Mouse (Mus musculus): ENCODE measurements around the gene Ryr1. TPM values are rescaled to one million over a fixed set of nuclear protein-coding genes. Genes with fewer than 3 reads are reported as not detected.

Ryr1 gene
- polyA plus RNA-seq, 1 experiment from 2014 or later = 0.03 TPM

DNA sequence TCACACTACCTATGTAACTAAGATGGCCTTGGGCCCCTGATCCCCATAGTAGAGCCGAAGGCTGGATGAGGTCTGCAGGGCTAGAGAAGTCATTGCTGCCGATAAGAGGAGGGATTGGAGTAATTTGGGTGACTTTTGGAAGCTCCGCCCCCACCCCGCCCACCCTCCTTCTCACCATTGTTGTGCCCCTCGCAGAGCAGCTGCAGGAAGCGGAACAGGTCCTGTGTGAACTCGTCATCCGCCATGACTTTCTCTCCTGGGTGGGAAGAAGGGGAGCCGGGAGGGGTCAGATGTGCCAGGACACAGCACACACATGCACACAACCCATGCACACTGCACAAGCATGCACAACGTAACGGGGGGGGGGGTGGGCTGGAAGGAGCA, 81.3 kb downstream of the Ryr1 start:
- WGBS (ENCODE audit: missing documents) = 34% methylated on average over 10 of the region's 11 CpGs
- Histone ChIP-seq H3K36me3 (ENCODE audit: inconsistent target) (no peaks in the 10 kb centered on the region), H3K79me2 (ENCODE audit: inconsistent target) (no peaks in the 10 kb centered on the region), H3K27ac (peak overlapping the region; percentile 62), H3K4me3 (ENCODE audit: inconsistent target) (no peak overlapping the region)

DNA sequence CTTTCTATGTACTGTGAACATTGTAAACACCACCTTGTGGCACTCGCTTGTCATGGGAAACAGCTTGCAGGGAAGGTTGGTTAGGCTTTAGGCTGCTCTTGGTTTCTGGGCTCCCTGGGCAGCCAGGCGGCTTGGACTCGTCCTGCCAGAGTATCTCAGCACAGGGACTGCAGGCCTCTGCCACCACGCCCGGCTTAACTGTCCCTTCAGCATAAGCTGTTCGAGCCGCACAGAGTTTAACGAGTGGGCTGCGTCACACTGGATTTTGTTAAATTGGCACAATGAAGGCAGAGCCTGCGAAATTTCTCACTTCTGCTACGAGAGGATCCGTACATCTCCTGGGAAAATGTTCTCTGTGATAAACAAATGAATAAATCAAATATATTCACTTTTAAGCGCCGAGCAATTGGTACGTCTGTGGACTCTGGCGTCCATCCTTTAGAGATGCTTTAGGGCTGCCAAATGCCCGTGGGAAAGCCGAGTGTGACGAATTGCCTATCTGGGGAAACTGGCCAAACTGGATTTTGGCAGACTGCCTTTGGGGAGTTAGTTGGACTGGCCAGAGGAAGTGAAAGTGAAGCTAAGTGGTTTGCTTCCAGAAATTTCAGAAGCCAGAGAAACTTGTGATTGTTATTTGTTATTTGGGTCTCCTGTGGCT, 81.8 kb downstream of the Ryr1 start:
- H3K36me3 ChIP-seq (ENCODE audit: inconsistent target) = no peaks in the 10 kb centered on the region
- H3K27ac ChIP-seq = peak overlapping the region; percentile 62
- no peak overlapping the region for H3K4me3 ChIP-seq (ENCODE audit: inconsistent target)
- 37% methylated on average over 18 of the region's 19 CpGs for WGBS (ENCODE audit: missing documents)
- no peaks in the 10 kb centered on the region for H3K79me2 ChIP-seq (ENCODE audit: inconsistent target)

- H3K27ac ChIP-seq = no peak overlapping the region
- no peaks in the 10 kb centered on the region for H3K36me3 ChIP-seq (ENCODE audit: inconsistent target)
- WGBS (ENCODE audit: missing documents) = 89% methylated on average over 5 of the region's 5 CpGs
- no peaks in the 10 kb centered on the region for H3K79me2 ChIP-seq (ENCODE audit: inconsistent target)
- H3K4me3 ChIP-seq (ENCODE audit: inconsistent target) = no peak overlapping the region
Measured at GRCm38 (mm10) chr7:29041194-29041593, 83.8 kb downstream of the Ryr1 start.

- Histone ChIP-seq H3K79me2 (ENCODE audit: inconsistent target) (no peaks in the 10 kb centered on the region), H3K27ac (no peak overlapping the region), H3K4me3 (ENCODE audit: inconsistent target) (no peak overlapping the region), H3K36me3 (ENCODE audit: inconsistent target) (no peaks in the 10 kb centered on the region)
- 3% methylated on average over 26 of the region's 26 CpGs for WGBS (ENCODE audit: missing documents)
Measured at GRCm38 (mm10) chr7:29039985-29040661, 84.9 kb downstream of the Ryr1 start.

DNA sequence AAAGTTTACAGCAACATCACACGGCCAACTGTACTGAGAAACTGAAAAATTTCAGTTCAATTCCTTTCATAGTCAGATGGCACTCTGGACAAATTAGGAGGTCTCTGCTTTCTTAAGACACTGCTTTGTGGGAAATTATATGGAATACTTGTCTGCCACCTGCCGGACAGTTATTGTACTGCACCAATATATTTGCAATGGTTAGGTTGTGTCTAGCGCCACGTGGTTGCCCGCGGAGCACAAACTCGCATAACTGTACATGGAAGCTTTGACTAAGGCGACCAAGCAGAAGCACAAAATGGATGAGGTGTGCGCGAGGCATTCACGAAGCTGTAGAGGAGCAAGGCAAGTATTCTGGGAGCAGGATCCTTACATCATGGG, 85.4 kb downstream of the Ryr1 start:
- H3K27ac ChIP-seq = no peak overlapping the region
- H3K79me2 ChIP-seq (ENCODE audit: inconsistent target) = no peaks in the 10 kb centered on the region
- WGBS (ENCODE audit: missing documents) = 2% methylated on average over 11 of the region's 11 CpGs
- no peaks in the 10 kb centered on the region for H3K36me3 ChIP-seq (ENCODE audit: inconsistent target)
- no peak overlapping the region for H3K4me3 ChIP-seq (ENCODE audit: inconsistent target)

- H3K36me3 ChIP-seq (ENCODE audit: inconsistent target) = no peaks in the 10 kb centered on the region
- 88% methylated on average over 6 of the region's 6 CpGs for WGBS (ENCODE audit: missing documents)
- H3K27ac ChIP-seq = no peak overlapping the region
- no peak overlapping the region for H3K4me3 ChIP-seq (ENCODE audit: inconsistent target)
- H3K79me2 ChIP-seq (ENCODE audit: inconsistent target) = no peaks in the 10 kb centered on the region
Measured at GRCm38 (mm10) chr7:29037261-29037660, 87.7 kb downstream of the Ryr1 start.

GRCm38 (mm10) chr7:29032685-29033084, 92.3 kb downstream of the Ryr1 start:
- Histone ChIP-seq H3K4me3 (ENCODE audit: inconsistent target) (no peak overlapping the region), H3K36me3 (ENCODE audit: inconsistent target) (no peaks in the 10 kb centered on the region), H3K79me2 (ENCODE audit: inconsistent target) (no peaks in the 10 kb centered on the region), H3K27ac (no peak overlapping the region)
- 92% methylated on average over 5 of the region's 5 CpGs for WGBS (ENCODE audit: missing documents)

GRCm38 (mm10) chr7:29031641-29032040, 93.3 kb downstream of the Ryr1 start:
- 81% methylated on average over 10 of the region's 10 CpGs for WGBS (ENCODE audit: missing documents)
- Histone ChIP-seq H3K79me2 (ENCODE audit: inconsistent target) (no peaks in the 10 kb centered on the region), H3K27ac (no peak overlapping the region), H3K4me3 (ENCODE audit: inconsistent target) (no peak overlapping the region), H3K36me3 (ENCODE audit: inconsistent target) (no peaks in the 10 kb centered on the region)

- Histone ChIP-seq H3K79me2 (ENCODE audit: inconsistent target) (no peaks in the 10 kb centered on the region), H3K36me3 (ENCODE audit: inconsistent target) (no peaks in the 10 kb centered on the region), H3K4me3 (ENCODE audit: inconsistent target) (no peak overlapping the region), H3K27ac (no peak overlapping the region)
- 71% methylated on average over 14 of the region's 14 CpGs for WGBS (ENCODE audit: missing documents)
Measured at GRCm38 (mm10) chr7:29029690-29030656, 95.0 kb downstream of the Ryr1 start.

GRCm38 (mm10) chr7:29028761-29029160, 96.2 kb downstream of the Ryr1 start:
- no peak overlapping the region for H3K27ac ChIP-seq
- H3K36me3 ChIP-seq (ENCODE audit: inconsistent target) = no peaks in the 10 kb centered on the region
- H3K79me2 ChIP-seq (ENCODE audit: inconsistent target) = no peaks in the 10 kb centered on the region
- 88% methylated on average over 6 of the region's 6 CpGs for WGBS (ENCODE audit: missing documents)
- no peak overlapping the region for H3K4me3 ChIP-seq (ENCODE audit: inconsistent target)

DNA sequence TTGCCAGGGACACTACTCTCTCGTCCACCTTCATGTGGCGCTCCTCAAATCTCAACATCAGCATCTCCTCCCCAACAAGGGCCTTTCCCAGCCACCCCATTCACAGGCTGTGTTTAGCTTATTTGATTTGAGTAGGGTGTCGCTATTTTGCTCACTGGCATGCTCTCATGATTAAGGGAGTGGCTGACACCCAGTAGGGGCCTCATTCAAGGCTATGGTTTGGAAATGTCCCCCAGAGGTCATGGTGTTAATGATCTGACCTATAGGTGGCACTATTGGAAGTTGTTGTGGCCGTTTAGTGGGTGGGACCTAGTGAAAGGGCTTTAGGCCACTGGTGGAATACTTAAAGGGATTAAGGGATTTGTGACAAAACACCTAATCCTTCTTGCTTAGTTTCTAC, 98.2 kb downstream of the Ryr1 start:
- Histone ChIP-seq H3K79me2 (ENCODE audit: inconsistent target) (no peaks in the 10 kb centered on the region), H3K27ac (no peak overlapping the region), H3K36me3 (ENCODE audit: inconsistent target) (no peaks in the 10 kb centered on the region), H3K4me3 (ENCODE audit: inconsistent target) (no peak overlapping the region)
- WGBS (ENCODE audit: missing documents) = 93% methylated on average over 4 of the region's 4 CpGs

DNA sequence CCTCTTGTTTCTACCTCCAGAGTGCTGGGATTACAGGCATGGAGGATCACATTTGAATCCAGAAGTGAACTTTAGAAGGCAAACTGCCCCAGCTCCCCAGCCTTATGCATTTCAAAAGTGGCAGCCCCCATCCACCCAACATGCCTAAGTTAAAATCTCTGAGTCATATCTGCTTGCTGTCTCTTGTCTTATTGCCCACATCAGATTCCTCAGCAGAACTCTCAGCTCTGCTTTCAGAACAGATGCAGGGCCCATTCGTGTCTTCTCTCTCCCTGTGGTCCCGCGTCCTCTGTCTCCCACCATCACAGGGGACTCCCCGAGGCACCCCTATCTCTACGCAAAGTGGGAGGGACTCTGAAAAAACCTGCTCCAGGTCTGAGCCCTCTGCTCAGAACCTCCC, 98.8 kb downstream of the Ryr1 start:
- Histone ChIP-seq H3K27ac (no peak overlapping the region), H3K4me3 (ENCODE audit: inconsistent target) (no peak overlapping the region)
- WGBS (ENCODE audit: missing documents) = 95% methylated on average over 5 of the region's 5 CpGs

DNA sequence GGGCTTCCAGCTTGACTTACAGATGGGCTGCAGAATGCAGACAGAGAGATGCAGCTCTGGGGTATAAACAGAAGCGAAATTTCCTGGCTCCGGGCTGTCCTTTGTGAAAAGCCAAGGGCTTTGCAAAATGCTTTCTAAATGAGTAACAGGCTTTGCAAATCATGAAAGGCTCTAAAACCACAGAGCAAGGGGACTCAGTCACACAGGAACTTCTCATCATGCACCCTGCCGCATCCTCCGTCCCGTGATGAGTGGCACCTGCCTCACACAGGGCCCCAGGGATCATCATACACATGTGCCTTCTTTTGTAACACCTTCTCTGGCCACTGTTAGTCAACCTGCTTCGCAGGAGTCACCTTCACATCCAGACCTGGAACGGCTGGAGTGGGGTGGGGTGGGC, 99.4 kb downstream of the Ryr1 start:
- Histone ChIP-seq H3K4me3 (ENCODE audit: inconsistent target) (no peak overlapping the region), H3K36me3 (ENCODE audit: inconsistent target) (no peaks in the 10 kb centered on the region), H3K79me2 (ENCODE audit: inconsistent target) (no peaks in the 10 kb centered on the region), H3K27ac (no peak overlapping the region)
- WGBS (ENCODE audit: missing documents) = 82% methylated on average over 7 of the region's 7 CpGs

More for the DNA sequence above, 98.8 kb downstream of the Ryr1 start:
- no peaks in the 10 kb centered on the region for H3K36me3 ChIP-seq (ENCODE audit: inconsistent target)
- H3K79me2 ChIP-seq (ENCODE audit: inconsistent target) = no peaks in the 10 kb centered on the region

DNA sequence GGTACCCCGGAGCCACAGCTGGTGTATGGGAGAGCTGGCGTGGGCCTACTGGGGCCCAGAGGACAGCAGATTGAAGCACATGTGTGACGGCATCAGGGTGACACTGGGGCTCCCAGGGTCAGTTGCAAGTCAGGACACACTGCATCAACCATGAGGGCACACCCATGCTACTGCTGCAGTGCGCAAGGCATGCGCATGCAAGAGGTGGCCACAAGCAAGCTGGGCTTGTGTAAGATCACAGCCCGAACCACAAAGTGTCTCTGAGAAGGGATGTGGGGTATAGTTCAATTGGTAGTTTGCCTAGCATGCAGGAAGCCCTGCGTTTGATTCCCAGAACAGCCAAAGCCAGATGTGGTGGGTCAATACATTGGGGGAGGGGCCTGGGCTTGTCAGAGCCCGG, 101.5 kb downstream of the Ryr1 start:
- WGBS (ENCODE audit: missing documents) = 92% methylated on average over 8 of the region's 8 CpGs
- no peaks in the 10 kb centered on the region for H3K79me2 ChIP-seq (ENCODE audit: inconsistent target)
- H3K36me3 ChIP-seq (ENCODE audit: inconsistent target) = no peaks in the 10 kb centered on the region
- no peak overlapping the region for H3K4me3 ChIP-seq (ENCODE audit: inconsistent target)
- H3K27ac ChIP-seq = no peak overlapping the region

- WGBS (ENCODE audit: missing documents) = 93% methylated on average over 8 of the region's 8 CpGs
- no peak overlapping the region for H3K27ac ChIP-seq
- no peaks in the 10 kb centered on the region for H3K79me2 ChIP-seq (ENCODE audit: inconsistent target)
- H3K36me3 ChIP-seq (ENCODE audit: inconsistent target) = no peaks in the 10 kb centered on the region
- no peak overlapping the region for H3K4me3 ChIP-seq (ENCODE audit: inconsistent target)
Measured at GRCm38 (mm10) chr7:29022479-29022878, 102.5 kb downstream of the Ryr1 start.

Measured in macrophage (primary cell).